Mouse (Mus musculus): Measurements from ENCODE around the gene Pelo.

GRCm38 (mm10) chr13:115067968-115068330, 22.0 kb downstream of the Pelo start:
- no peak for TF ChIP-seq CTCF (IDR thresholded peaks at IDR 0.05; ENCODE audit: low read depth)
- TF ChIP-seq EP300 (IDR thresholded peaks at IDR 0.05; ENCODE audit: low read depth): no peak

Data from liver, postnatal 0 days (tissue).